Mouse (Mus musculus) forebrain, embryonic 16.5 days (tissue): ENCODE measurements at regions not wholly inside any gene's neighbourhood (a gene's known extent, or its start where the extent isn't known, plus 50 kb on each side); places are given as distances from the start of the nearest gene placed in this dataset.

Experiments used
- ATAC-seq: fragments of 200-750 bp; cut with Nextera tagmentation; 2 replicates; pipeline ENCODE4 v1.8.0; 2017; ENCODE audit warnings: mild to moderate bottlenecking, moderate library complexity
- H3K27ac ChIP-seq: fragments of 300-500 bp; sonication (generic); 2 replicates; pipeline ENCODE4 v1.5.1; 2014; ENCODE audit warnings: low read length, control low read depth
- H3K27me3 ChIP-seq: fragments of 300-500 bp; sonication (generic); replicated peaks from 2 replicates; pipeline ENCODE4 v1.6.1; 2014; ENCODE audit warnings: low read length; ENCODE audit not compliant: control insufficient read depth, insufficient read depth
- H3K36me3 ChIP-seq: fragments of 300-500 bp; sonication (generic); 2 replicates; pipeline ENCODE4 v1.6.1; 2014; ENCODE audit not compliant: control insufficient read depth, insufficient read depth
- H3K4me1 ChIP-seq: fragments of 300-500 bp; sonication (generic); replicated peaks from 2 replicates; pipeline ENCODE4 v1.6.1; 2014; ENCODE audit warnings: low read length; ENCODE audit not compliant: control insufficient read depth, insufficient read depth
- H3K4me2 ChIP-seq: fragments of 300-500 bp; sonication (generic); 2 replicates; pipeline ENCODE4 v1.6.1; 2014; ENCODE audit warnings: mild to moderate bottlenecking, low read length, control low read depth
- H3K4me3 ChIP-seq: fragments of 300-500 bp; sonication (generic); replicated peaks from 2 replicates; pipeline ENCODE4 v1.5.1; 2014; ENCODE audit warnings: mild to moderate bottlenecking, low read length, control low read depth
- H3K9ac ChIP-seq: fragments of 300-500 bp; sonication (generic); replicated peaks from 2 replicates; pipeline ENCODE4 v1.6.1; 2014; ENCODE audit warnings: low read depth, low read length, control low read depth
- H3K9me3 ChIP-seq: fragments of 300-500 bp; sonication (generic); 2 replicates; pipeline ENCODE4 v1.6.1; 2016; ENCODE audit warnings: low read length; ENCODE audit not compliant: control insufficient read depth
- WGBS: fragments of 180-500 bp; shearing (Covaris S2); extraction: QIAGEN DNeasy Blood & Tissue Kit; methylation state at CpG from one replicate; pipeline ENCODE4 v1.1.7; 2014; 5-methylcytosine and 5-hydroxymethylcytosine counted together

DNA sequence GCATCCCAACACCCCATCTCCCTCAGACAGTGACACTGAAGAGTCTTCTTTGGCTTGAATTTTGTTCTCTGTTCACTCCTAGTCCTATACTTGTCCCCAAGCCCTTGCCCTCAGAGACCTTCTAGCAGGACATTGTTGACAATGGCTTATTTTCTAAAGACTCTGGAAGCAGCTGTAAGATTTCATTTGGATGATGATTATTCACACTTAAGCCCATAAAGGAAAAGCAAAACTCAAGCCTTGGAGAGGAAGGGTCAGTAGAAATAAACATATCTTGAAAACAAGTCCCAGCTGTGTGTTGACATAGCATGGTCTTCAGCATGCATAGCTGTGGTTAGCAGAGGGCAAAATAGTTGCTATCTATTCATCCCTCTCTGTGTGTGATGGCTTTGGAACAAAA is 59.9 kb upstream of the Cdh11 start:
- Histone ChIP-seq H3K4me2 (no peak overlapping the region), H3K27ac (no peak overlapping the region), H3K36me3 (no peaks in the 10 kb centered on the region), H3K9me3 (no peaks in the 10 kb centered on the region), H3K4me3 (no peak overlapping the region), H3K9ac (no peak overlapping the region), H3K4me1 (no peaks in the 10 kb centered on the region), H3K27me3 (no peaks in the 10 kb centered on the region)
- ATAC-seq: no peak

DNA sequence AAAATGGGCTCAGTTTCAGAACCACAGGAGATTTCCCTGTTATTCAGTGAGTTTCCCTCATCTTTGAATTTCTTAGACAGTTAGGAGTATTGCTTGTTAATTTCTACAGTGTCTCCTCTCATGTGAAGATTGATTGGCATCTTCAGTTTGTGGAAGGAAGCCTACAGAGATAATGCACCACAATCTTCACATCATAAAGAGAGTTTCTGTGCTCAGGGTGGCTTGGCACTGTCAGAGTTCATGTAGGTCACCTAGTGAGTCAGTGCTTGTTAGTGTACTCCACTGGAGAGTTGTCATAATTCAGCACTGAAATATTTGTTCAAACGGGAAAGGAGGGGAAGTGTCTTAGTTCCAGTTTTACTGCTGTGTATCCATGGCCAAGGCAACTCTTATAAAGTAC is 74.6 kb upstream of the Cdh11 start:
- H3K4me3 ChIP-seq: no peak overlapping the region
- H3K9ac ChIP-seq: no peak overlapping the region
- no peaks in the 10 kb centered on the region for H3K9me3 ChIP-seq
- H3K27ac ChIP-seq: no peak overlapping the region
- ATAC-seq: no peak
- no peak overlapping the region for H3K4me2 ChIP-seq
- H3K4me1 ChIP-seq: no peaks in the 10 kb centered on the region
- WGBS: 86% methylated on average over 1 of the region's 1 CpGs
- no peaks in the 10 kb centered on the region for H3K27me3 ChIP-seq
- no peaks in the 10 kb centered on the region for H3K36me3 ChIP-seq

DNA sequence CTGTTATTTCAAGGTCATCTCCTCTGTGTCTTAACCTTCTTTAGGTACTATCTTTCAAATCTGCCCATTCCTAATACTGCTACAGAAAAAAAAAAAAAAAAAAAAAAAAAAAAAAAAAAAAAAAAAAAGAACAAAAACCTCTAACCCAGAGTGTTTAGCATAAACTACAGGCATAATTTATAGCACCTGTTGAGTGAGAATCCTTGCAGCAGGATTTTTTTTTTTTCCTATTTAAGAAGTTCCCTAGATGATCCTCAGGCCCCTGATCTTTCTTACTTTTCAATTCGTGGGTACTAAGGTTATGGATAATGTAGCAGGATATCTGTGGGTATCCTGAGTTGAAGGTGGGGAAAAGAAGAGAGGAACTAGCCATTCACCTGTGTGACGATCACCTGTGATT is 114.1 kb upstream of the Cdh11 start:
- no peaks in the 10 kb centered on the region for H3K4me1 ChIP-seq
- H3K36me3 ChIP-seq: no peaks in the 10 kb centered on the region
- no peak for ATAC-seq
- H3K9ac ChIP-seq: no peak overlapping the region
- WGBS: 79% methylated on average over 2 of the region's 2 CpGs
- no peak overlapping the region for H3K4me3 ChIP-seq
- no peak overlapping the region for H3K27ac ChIP-seq
- no peaks in the 10 kb centered on the region for H3K9me3 ChIP-seq
- no peaks in the 10 kb centered on the region for H3K27me3 ChIP-seq
- H3K4me2 ChIP-seq: no peak overlapping the region

DNA sequence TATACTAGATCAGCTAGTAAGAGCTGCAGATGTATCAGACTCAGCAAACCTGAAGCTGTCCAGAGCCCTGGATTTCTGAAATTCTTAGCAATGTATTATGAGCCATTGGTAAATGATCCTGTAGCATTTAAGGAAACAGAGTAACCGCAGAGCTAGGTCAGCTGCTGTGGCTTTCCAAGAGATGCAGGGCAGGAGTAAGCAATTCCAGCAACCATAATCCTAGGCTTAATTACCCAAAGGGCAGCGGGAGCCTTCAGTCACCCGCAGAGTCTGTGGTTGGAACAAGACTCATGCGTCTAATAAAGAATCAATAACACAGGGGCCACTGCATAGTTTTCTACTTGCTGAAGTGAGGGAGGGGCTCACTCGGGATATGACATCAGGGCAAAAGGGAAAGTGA is 115.2 kb upstream of the Cdh11 start:
- no peaks in the 10 kb centered on the region for H3K4me1 ChIP-seq
- no peak overlapping the region for H3K4me3 ChIP-seq
- no peak overlapping the region for H3K9ac ChIP-seq
- H3K9me3 ChIP-seq: no peaks in the 10 kb centered on the region
- no peaks in the 10 kb centered on the region for H3K27me3 ChIP-seq
- no peaks in the 10 kb centered on the region for H3K36me3 ChIP-seq
- H3K4me2 ChIP-seq: no peak overlapping the region
- ATAC-seq: no peak
- WGBS: 17% methylated on average over 5 of the region's 5 CpGs
- no peak overlapping the region for H3K27ac ChIP-seq

DNA sequence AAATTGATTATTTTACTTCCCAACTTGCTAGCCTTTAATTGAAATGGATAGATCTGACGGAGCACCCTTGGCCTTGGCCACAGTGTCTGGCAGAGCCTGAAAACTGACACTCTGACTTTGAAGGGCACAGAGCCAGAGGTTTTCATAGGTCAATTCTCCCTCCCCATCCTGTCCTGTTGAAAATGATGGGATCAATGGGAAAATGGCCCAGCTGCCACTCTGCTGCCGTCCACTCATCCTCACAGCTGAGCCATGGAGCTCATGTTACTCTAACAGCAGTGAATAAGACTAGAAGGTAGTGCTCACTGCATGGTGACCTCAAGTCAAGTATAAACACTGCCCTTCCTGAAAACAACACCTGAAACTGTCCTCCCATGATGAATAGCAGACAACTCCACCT is 122.0 kb upstream of the Cdh11 start:
- no peaks in the 10 kb centered on the region for H3K9me3 ChIP-seq
- no peaks in the 10 kb centered on the region for H3K36me3 ChIP-seq
- 83% methylated on average over 2 of the region's 2 CpGs for WGBS
- H3K4me2 ChIP-seq: no peak overlapping the region
- no peaks in the 10 kb centered on the region for H3K4me1 ChIP-seq
- no peaks in the 10 kb centered on the region for H3K27me3 ChIP-seq
- H3K9ac ChIP-seq: no peak overlapping the region
- no peak for ATAC-seq
- H3K27ac ChIP-seq: no peak overlapping the region
- no peak overlapping the region for H3K4me3 ChIP-seq

DNA sequence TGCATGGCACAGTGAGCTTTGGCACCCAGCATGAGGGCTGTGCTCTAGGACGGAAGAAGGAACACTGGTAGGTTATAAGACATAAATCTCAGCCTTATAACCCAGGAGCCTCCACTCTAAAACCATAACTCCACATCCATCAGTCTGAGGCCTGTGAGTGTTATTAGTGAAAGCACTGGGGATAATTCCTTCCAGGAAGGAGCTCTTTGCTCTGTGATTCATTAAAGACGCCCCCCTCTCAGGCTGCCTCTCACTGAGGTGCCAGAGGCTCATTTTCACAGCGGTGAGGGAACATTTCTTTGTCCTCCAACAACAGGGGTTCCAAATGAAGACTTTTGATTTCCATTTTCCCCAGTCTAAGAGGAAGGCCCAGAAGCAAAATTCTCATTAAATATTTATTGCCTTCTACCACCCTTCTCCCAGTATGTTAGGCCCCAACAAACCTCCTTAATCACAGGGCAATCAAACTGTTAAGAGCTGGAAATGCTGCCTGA is 145.9 kb upstream of the Cdh11 start:
- peak; percentile 58; the same call in 1 of the 2 replicates for ATAC-seq
- Histone ChIP-seq H3K9me3 (no peaks in the 10 kb centered on the region), H3K36me3 (no peaks in the 10 kb centered on the region), H3K9ac (no peak overlapping the region), H3K4me3 (no peak overlapping the region), H3K4me1 (no peaks in the 10 kb centered on the region), H3K27me3 (no peaks in the 10 kb centered on the region), H3K27ac (no peak overlapping the region), H3K4me2 (no peak overlapping the region)
- WGBS: 12% methylated on average over 3 of the region's 3 CpGs

DNA sequence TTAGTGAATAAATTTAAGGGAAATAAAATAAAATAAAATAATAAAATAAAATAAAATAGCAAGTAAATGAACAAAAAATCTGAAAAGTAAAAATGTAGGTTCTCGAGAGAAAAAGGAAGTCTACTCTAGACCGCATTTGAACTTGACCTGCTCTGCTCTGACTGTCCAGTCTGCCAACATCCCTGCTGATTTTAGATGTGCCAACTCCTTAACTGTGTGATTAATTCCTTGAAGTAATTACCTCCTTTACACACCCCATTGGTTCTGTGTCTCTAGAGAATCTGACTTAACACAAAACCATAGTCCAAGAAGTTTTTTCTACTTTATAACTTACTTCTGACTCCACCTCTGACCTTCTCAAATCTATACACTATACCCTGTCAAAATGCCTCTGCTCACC is 153.3 kb upstream of the Cdh11 start:
- H3K27ac ChIP-seq: no peak overlapping the region
- H3K4me1 ChIP-seq: no peaks in the 10 kb centered on the region
- H3K36me3 ChIP-seq: no peaks in the 10 kb centered on the region
- no peak overlapping the region for H3K9ac ChIP-seq
- no peak overlapping the region for H3K4me2 ChIP-seq
- H3K9me3 ChIP-seq: no peaks in the 10 kb centered on the region
- no peaks in the 10 kb centered on the region for H3K27me3 ChIP-seq
- ATAC-seq: no peak
- 86% methylated on average over 2 of the region's 2 CpGs for WGBS
- no peak overlapping the region for H3K4me3 ChIP-seq

DNA sequence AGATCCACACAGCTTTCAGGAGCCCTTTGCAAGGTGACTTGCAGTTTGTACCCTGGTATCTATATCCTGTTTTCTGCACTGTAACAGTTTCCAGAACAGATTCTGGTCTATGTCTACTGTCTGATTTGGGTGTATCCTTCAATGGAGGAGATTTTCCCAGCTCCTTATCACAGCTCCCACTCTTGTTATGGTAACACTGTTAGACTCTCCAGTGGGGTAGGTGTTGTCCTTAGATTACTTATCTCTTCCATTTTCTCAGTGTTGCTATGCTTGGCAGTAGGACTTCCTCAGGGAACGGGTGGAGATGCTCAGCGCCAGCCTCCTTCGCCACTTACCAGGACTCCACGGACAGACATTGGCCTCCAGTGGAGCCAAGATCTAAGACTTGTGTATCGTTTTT is 160.1 kb upstream of the Cdh11 start:
- WGBS: 94% methylated on average over 5 of the region's 5 CpGs
- no peaks in the 10 kb centered on the region for H3K36me3 ChIP-seq
- no peaks in the 10 kb centered on the region for H3K4me1 ChIP-seq
- H3K4me2 ChIP-seq: no peak overlapping the region
- no peak overlapping the region for H3K27ac ChIP-seq
- no peak for ATAC-seq
- H3K9ac ChIP-seq: no peak overlapping the region
- 0 out of 2 replicates have a peak, but pooled peaks cover 2% of the 10 kb centered on the region for H3K9me3 ChIP-seq
- no peaks in the 10 kb centered on the region for H3K27me3 ChIP-seq
- no peak overlapping the region for H3K4me3 ChIP-seq

DNA sequence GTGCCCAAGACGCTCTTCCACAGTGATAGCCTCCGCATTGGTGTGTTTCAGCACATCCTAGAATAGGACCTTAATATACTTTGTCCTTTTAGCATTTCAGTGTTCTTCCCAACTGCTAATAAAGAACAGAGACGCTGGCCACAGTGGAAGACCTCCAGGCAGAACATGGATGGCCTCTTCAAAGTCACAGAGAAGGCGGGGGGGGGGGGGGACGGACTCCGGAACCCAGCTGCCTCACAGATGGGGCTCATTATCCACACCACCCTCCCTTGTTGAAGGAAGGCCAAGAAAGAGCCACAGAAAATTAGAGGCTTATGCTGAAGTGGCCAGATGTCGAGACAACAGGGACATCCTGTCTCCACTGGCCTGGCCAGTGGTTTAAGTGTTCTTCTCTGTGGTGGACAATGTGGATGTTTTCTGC is 192.7 kb upstream of the Cdh11 start:
- no peak overlapping the region for H3K9ac ChIP-seq
- H3K4me3 ChIP-seq: no peak overlapping the region
- whole genome bisulfite sequencing: 74% methylated on average over 6 of the region's 7 CpGs
- H3K4me1 ChIP-seq: no peaks in the 10 kb centered on the region
- no peak for ATAC-seq
- H3K4me2 ChIP-seq: no peak overlapping the region
- no peaks in the 10 kb centered on the region for H3K36me3 ChIP-seq
- no peaks in the 10 kb centered on the region for H3K9me3 ChIP-seq
- H3K27me3 ChIP-seq: no peaks in the 10 kb centered on the region
- no peak overlapping the region for H3K27ac ChIP-seq

DNA sequence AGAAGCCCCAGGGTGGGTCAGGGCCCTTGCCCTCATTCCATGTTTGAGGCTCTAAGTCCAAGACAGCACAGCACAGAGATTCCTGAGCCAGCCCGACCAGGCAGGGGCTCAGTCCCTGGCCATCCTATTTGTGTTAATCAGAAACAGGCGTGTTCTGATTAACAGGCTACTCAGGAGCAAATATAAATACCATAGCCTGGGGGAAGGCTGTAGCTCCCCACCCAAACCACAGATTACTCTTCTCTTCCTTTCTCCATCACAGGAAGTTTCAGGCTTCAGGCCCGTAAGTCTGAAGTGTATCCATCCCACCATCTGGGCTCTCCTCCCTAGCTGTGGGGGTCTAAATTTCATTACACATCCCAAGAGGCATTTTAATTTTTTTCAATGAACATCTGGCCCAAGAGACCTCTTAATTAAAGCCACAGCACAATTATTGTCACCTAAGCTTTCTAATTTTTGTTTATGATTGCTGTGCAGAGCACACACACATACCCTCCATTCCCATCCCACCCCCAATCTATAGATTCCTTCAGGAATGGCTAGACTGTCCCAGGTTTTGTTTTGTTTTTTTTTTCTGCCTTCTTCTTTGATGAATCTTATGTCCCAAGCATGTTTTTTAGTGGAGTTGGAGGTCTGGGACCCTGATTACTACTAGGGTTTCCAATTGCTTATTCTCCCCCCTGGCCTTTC is 197.9 kb upstream of the Cdh11 start:
- Histone ChIP-seq H3K4me1 (peaks cover 4% of the 10 kb centered on the region; the same call in 1 of the 2 replicates), H3K36me3 (no peaks in the 10 kb centered on the region), H3K4me2 (no peak overlapping the region), H3K9me3 (no peaks in the 10 kb centered on the region), H3K4me3 (no peak overlapping the region), H3K27me3 (no peaks in the 10 kb centered on the region), H3K9ac (no peak overlapping the region), H3K27ac (no peak overlapping the region)
- WGBS: 17% methylated on average over 3 of the region's 3 CpGs
- ATAC-seq: no peak
